Mouse (Mus musculus): ENCODE measurements around the gene Srf.
"Not testable (repeated sequence)": the region's sequence is repeated elsewhere in the genome, so short reads cannot be mapped to it uniquely, and the experiment has no call there.

Gene Srf

GRCm38 (mm10) chr17:46555673-46556583 is at the start of gene Srf:
Gene Srf (minus strand): TSS chr17:46556175.
- peak; percentile 96 to 99 for DNase-seq (ENCODE audit: low spot score in 2 of 2)

DNA sequence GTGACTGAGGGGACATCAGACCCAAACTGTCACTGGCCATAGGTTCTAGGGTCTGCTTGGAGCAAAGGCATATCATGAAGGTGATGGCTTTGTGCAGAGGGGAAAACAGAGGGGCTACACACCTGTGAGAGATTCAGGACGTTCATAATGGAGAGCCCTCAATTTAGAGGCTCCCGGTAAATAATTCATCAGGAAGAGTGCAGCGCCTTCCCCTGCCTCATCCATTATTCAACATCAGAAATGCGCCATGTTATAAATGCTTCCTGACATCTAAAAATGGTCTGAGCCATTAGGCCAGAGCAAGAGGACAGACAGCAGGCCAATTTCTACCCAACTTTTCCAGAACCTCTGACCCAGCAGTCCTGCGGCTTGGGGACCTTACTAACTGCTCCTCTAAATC is 49.2 kb upstream of the Srf start:
- no peak for DNase-seq (ENCODE audit: low spot score in 2 of 2)

- DNase-seq (ENCODE audit: low spot score in 2 of 2) = no peak
These were observed 47.3 kb upstream of the Srf start for GRCm38 (mm10) chr17:46603229-46603628.

- no peak for DNase-seq (ENCODE audit: low spot score in 2 of 2)
These were observed 46.2 kb upstream of the Srf start for GRCm38 (mm10) chr17:46602212-46602611.

GRCm38 (mm10) chr17:46600569-46600968 is 44.6 kb upstream of the Srf start:
- DNase-seq (ENCODE audit: low spot score in 2 of 2) = no peak

DNA sequence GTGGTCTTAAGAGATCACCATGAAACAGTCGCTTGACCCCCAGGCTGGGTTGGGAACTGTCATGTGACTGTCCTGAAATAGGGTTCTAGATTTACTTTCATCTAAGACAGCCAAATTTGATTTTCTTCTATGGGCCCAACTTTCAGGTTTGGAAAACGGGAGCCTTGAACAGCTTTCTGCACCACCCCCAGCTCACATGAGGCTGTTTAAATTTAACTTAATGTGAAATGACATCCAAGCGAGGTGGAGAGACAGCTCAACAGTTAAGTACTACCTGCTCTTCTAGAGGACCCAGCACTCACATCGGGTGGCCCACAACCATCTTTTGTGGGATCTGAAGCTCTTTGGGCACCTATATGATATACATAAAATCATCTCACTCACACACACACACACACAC is 43.0 kb upstream of the Srf start:
- DNase-seq (ENCODE audit: low spot score in 2 of 2) = no peak

GRCm38 (mm10) chr17:46597956-46598355 is 42.0 kb upstream of the Srf start:
- DNase-seq (ENCODE audit: low spot score in 2 of 2) = no peak

DNA sequence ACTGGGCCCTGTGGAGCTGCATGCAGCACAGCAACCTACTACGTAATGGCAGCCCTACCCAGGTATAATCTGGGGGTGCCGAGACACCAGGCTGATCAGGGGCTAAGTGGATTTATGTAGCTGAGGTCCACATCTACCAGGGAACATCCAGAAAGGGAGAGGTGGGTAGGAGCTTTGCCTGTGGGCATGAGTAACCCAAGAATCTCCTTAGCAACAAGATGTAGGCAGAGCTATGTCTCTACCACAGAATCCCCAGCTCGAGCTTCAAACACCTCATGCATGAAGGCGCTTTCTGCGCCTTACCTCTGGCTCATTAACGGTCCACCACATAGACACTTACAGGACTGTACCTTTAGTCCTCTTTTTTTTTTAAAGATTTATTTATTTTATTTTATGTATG is 39.4 kb upstream of the Srf start:
- DNase-seq (ENCODE audit: low spot score in 2 of 2) = peak in 1 of 2 experiments; percentile 16

DNA sequence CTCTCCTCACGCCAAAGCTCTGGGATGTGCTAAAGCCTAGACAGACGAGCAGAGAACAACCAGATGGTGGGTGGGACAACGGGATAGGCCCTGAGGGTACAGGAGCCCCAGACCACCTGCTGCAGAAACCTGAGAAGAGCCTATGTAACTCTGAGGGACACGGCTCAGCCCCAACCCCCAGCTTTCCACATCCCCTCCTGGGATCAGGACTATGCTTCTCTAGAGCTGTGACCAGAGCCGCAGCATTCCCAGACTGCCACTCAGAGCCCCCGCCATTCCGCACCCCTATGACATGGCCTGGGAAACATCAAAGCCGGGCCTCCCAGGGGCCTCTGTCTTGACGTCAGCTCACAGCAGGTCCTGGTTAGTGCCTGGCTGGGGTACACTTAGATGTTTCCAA is 38.6 kb upstream of the Srf start:
- no peak for DNase-seq (ENCODE audit: low spot score in 2 of 2)

DNA sequence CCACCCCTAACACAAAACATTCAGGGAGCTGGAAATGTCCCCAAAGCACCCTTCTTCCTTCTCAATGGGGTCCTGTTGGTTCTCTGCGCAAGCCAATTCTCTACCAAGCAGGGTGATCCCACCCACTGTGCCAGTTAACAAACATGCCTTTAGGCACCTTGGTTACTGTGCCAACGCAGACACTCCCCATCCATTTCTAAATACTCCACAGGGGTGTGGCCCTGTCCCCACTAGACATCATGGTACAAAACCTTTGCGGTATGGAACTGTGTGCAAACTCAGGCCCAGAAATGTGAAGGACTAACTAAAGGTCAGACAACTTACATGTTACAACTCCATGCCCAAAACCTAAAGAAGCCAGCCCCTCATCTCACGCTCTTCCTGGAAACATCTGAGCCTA is 37.1 kb upstream of the Srf start:
- no peak for DNase-seq (ENCODE audit: low spot score in 2 of 2)

DNA sequence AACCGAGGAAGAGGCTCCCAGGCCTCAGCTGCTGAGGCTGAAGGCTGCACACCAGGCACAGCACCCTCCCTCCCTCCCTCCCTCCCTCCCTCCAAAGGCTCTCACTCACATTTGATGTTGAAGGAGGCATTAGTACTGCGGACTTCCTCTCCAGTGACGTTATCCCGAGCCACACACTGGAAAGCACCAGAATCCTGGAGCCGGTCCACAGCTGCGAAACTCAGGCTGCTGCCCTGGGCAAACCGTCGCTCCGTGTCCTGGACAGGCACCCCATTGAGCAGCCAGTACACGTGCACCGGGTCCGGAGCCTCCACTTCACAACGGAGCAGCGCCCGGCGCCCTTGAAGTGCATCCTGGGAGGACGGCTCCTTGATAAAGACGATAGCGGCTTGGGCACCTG is 35.4 kb upstream of the Srf start:
- no peak for DNase-seq (ENCODE audit: low spot score in 2 of 2)

- no peak for DNase-seq (ENCODE audit: low spot score in 2 of 2)
These were observed 34.5 kb upstream of the Srf start for GRCm38 (mm10) chr17:46590439-46590838.

DNA sequence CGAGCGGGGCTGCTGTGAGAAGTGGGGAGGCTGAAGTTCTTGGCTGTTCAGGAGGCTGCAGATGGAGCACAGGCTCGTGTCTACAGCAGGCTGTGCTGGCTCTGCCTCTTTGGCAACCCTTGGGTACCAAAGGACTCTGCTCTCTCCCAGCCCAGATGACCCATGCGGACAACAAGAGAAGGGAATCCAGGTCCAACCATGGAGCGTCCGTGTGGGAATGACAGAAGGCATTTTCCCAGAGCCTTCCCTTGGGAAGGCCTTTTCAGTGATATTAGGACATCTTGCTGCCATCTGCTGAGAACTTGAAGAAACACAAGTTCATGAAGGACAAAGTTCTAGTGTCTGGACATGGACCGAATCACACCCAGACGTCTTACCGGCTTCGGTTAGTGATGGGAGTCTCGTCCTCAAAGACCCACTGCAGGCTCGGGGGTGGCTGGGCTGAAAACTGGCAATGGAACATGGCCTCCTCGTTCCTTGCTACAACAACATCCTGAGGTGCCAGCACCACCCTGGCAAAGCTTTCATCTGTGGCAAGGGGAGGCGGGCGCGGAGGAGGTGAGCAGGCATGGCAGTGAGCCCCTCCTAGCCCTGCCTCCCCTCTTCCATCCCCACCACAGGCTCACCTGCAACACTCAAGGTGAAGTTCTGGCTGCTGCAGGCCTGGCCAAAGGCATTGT is 33.8 kb upstream of the Srf start:
- no peak for DNase-seq (ENCODE audit: low spot score in 2 of 2)

GRCm38 (mm10) chr17:46588913-46589312 is 32.9 kb upstream of the Srf start:
- no peak for DNase-seq (ENCODE audit: low spot score in 2 of 2)

DNA sequence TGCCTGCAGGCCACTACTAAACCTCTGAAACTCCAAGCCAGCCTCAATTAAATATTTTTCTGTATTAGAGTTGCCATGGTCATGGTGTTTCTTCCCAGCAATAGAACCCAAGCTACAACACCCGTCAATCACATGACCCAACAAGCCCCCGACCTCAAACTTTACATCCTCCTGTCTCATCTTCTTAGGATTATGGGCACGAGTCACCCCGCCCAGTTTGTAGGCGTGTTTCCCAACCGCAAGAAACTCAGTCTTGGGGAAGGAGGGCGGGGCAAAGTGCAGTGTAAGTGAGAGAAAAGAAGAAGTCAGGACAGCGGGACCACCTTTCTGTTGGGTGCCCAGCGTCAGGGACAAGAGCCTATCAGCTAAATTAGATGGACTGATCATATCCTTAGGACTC is 32.2 kb upstream of the Srf start:
- DNase-seq (ENCODE audit: low spot score in 2 of 2) = no peak

DNA sequence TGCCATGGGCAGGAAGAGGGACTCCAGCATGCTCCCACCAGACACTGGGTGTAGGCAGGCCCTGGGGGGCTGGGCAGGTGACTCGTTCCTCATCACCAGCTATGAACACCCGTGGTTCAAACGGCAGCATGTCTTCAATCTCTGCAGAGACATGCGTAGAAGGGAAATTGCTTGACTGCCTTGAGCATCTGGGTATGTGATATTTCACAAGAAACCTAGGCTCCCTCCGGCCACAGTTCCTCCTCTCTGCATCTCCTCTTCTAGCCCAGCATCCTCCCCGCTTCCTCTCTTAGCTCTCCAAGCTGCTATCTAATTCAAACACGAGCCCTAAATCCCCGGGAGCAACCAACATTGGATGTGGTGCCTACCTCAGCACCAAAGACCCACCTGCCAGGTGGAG is 30.4 kb upstream of the Srf start:
- no peak for DNase-seq (ENCODE audit: low spot score in 2 of 2)

DNA sequence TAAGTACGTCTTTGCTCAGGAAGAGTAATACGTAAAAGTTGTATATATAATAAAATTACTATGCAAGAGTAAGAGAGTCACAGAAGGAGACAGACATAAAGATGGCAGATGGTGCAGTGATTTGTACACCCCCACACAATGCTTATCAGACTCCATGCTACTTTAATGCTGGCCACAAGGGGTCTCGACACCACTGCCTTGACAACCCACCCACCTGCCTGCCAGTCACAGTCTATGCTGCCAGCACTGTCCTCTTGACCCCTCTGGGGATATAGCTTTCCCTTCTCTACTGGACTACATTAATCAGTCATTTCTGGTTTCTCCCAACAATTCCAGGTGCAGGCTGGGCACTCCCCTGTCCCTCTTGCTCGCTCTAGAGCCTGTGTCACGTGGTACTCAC is 22.7 kb upstream of the Srf start:
- no peak for DNase-seq (ENCODE audit: low spot score in 2 of 2)

GRCm38 (mm10) chr17:46576070-46576469 is 20.1 kb upstream of the Srf start:
- DNase-seq (ENCODE audit: low spot score in 2 of 2) = no peak

DNA sequence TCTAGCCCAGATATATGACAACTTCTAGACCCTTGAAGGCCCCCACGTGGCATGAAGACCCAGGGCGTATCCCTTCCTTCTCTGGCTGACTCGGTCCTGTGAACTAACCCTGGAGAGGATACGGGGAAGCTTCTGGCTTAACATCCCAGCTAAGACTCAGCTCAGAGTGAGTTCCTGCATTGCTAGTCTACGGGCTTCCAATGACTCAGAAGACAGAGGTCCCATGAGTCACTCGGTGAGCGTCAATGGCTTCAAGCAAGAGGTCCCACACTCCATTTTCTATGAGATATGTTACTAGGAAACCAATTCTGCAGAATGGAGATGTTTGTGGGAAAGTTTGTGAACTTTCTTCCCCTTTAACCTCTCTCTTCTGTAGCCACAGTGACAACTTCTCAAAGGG is 18.6 kb upstream of the Srf start:
- DNase-seq (ENCODE audit: low spot score in 2 of 2) = no peak

DNA sequence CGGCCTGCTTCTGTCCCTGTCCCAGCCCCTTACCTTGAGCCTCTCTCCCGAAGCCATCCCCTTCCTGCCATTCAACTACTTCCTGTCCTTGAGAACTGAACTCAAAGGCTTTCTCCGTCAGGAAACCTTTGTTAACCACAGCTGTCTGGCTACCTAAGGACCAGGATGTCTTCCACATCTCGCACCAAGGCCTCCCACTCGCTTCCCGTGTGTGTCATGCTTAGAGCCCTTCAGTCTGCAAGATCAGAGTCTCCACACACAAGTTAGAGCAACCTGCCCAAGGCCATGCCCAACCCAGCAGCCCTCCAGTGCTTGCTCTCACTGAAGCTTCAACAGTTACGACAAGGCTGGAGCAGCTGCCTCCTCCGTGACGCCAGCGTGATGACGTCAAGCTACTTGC is 15.0 kb upstream of the Srf start:
- DNase-seq (ENCODE audit: low spot score in 2 of 2) = no peak

DNA sequence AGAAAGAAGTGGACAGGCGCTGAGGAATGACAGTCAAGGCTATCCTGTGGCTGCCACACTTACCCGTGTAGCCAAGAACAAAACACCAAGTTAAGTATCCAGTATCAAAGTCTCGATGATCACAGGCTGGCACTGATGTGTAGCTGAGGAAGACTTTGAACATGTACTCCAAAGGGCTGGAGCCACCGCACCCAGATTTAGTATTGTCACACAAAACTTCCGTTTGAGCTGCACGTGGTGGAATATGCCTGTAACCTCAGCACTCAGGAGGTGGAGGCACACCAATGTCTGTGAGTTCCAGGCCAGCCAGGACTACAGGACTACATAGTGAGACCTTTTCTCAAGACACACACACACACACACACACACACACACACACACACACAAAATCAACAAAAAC is 3.2 kb upstream of the Srf start:
- no peak for DNase-seq (ENCODE audit: low spot score in 2 of 2)

DNA sequence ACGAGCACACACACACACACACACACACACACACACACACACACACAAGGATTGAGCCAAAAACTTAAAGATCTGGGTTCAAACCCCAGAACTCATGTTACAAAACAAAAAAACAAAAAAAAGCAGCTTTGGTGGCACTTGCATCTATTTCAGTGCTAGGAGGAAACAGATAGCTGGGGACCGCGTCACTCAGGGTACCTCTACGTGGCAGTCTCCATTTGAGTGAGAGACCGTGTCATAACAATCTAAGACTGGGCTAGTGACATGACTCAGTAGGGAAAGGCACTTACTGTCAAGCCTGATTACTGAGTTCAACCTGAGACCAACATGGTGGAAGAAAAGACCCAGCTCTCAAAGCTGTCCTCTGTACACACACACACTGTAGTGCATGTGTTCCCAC is 2.2 kb upstream of the Srf start:
- DNase-seq (ENCODE audit: low spot score in 2 of 2) = no peak

DNA sequence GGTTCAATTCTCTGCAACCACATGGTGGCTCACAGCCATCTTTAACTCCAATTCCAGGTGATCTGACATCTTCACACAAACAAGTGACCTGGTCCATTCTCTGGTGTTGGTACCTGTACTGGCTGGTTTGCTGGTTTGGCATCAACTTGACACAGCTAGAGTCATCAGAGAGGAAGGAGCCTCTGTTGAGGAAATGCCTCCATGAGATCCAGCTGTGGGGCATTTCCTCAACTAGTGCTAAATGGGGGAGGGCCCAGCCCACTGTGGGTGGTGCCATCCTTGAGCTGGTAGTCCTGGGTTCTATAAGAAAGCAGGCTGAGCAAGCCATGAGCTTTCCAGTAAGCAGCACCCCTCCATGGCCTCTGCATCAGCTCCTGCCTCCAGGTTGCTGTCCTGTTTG is 1.3 kb upstream of the Srf start:
- DNase-seq (ENCODE audit: low spot score in 2 of 2) = not testable (repeated sequence)
